Mouse (Mus musculus): ENCODE results near the gene Txnrd2. TPM values are rescaled to one million over a fixed set of nuclear protein-coding genes. Genes with fewer than 3 reads are reported as not detected.

Gene Txnrd2
- total and polyA plus RNA-seq, 3 experiments, result 14.6 to 24.1 (median 22.0) TPM

- dilution Hi-C loops (cut with MboI; ENCODE audit: extremely low pct_ligation_motif_present, extremely low pct_unique_long_range_greater_than_20kb, low sequenced_read_pairs) (no loop called here), in situ Hi-C loops (cut with MboI; ENCODE audit: low pct_ligation_motif_present, low pct_unique_long_range_greater_than_20kb, low sequenced_read_pairs) (no loop called here)
- Histone ChIP-seq H3K9me3 (replicated peaks; ENCODE audit: low read length) (no peaks in the 10 kb centered on the region), H3K79me2 (replicated peaks; ENCODE audit: control insufficient read depth, extremely low read depth, insufficient read depth, poor library complexity, severe bottlenecking) (no peaks in the 10 kb centered on the region), H3K9ac (ENCODE audit: insufficient read depth, low read depth) (no peak overlapping the region), H3K27ac (ENCODE audit: insufficient read depth, low read depth) (no peak overlapping the region), H3K4me3 (replicated peaks in 1 of 3; ENCODE audit: low read depth in 2 of 3, low read length in 2 of 3, poor library complexity in 1 of 3) (no peak overlapping the region), H3K36me3 (replicated peaks in 1 of 2; ENCODE audit: control insufficient read depth in 1 of 2, insufficient read depth in 1 of 2, low read length in 1 of 2) (no peaks in the 10 kb centered on the region), H3K4me2 (ENCODE audit: insufficient read depth, low read depth, poor library complexity, severe bottlenecking) (no peak overlapping the region), H3K4me1 (ENCODE audit: control insufficient read depth in 1 of 2, insufficient read depth in 2 of 2) (peaks cover 8 to 14% of the 10 kb centered on the region in 2 experiments), H3K27me3 (replicated peaks) (no peaks in the 10 kb centered on the region)
- DNase-seq (ENCODE audit: extremely low read depth), result peak; percentile 40
- TF ChIP-seq TBP (conservative IDR thresholded peaks at IDR 0.05; ENCODE audit: low read depth, low read length) (no peak), PAX5 (IDR thresholded peaks at IDR 0.05; ENCODE audit: low read length) (no peak), USF1 (IDR thresholded peaks at IDR 0.05; ENCODE audit: low read depth, low read length) (peak; percentile 74), EP300 (IDR thresholded peaks at IDR 0.05; ENCODE audit: low read length) (peak; percentile 30; the same call in 1 of the 2 replicates), USF2 (conservative IDR thresholded peaks at IDR 0.05; ENCODE audit: low read depth, low read length) (peak; percentile 40), TCF12 (IDR thresholded peaks at IDR 0.05; ENCODE audit: low read depth, low read length) (no peak), SMC3 (IDR thresholded peaks at IDR 0.05; ENCODE audit: low read depth, low read length) (no peak), BHLHE40 (IDR thresholded peaks at IDR 0.05; ENCODE audit: low read depth, low read length) (peak; percentile 27; the same call in 1 of the 2 replicates)
These were observed 49.0 kb upstream of the Txnrd2 start for GRCm38 (mm10) chr16:18377203-18377602.

GRCm38 (mm10) chr16:18378489-18378888 lies 47.7 kb upstream of the Txnrd2 start:
- Histone ChIP-seq H3K36me3 (replicated peaks in 1 of 2; ENCODE audit: control insufficient read depth in 1 of 2, insufficient read depth in 1 of 2, low read length in 1 of 2) (no peaks in the 10 kb centered on the region), H3K9ac (ENCODE audit: insufficient read depth, low read depth) (no peak overlapping the region), H3K27me3 (replicated peaks) (no peaks in the 10 kb centered on the region), H3K4me2 (ENCODE audit: insufficient read depth, low read depth, poor library complexity, severe bottlenecking) (no peak overlapping the region), H3K9me3 (replicated peaks; ENCODE audit: low read length) (no peaks in the 10 kb centered on the region), H3K4me1 (ENCODE audit: control insufficient read depth in 1 of 2, insufficient read depth in 2 of 2) (peaks cover 8 to 14% of the 10 kb centered on the region in 2 experiments), H3K27ac (ENCODE audit: insufficient read depth, low read depth) (no peak overlapping the region), H3K79me2 (replicated peaks; ENCODE audit: control insufficient read depth, extremely low read depth, insufficient read depth, poor library complexity, severe bottlenecking) (no peaks in the 10 kb centered on the region), H3K4me3 (replicated peaks in 1 of 3; ENCODE audit: low read depth in 2 of 3, low read length in 2 of 3, poor library complexity in 1 of 3) (no peak overlapping the region)
- TF ChIP-seq MXI1 (IDR thresholded peaks at IDR 0.05; ENCODE audit: low read depth, low read length), result no peak
- no peak for TF ChIP-seq MAZ (IDR thresholded peaks at IDR 0.05; ENCODE audit: low read depth, low read length)
- TF ChIP-seq UBTF (IDR thresholded peaks at IDR 0.05; ENCODE audit: low read depth, low read length), result no peak
- TF ChIP-seq ZNF384 (IDR thresholded peaks at IDR 0.05; ENCODE audit: low read depth, low read length), result no peak
- no peak for TF ChIP-seq CHD2 (IDR thresholded peaks at IDR 0.05; ENCODE audit: low read length)
- no peak for TF ChIP-seq BHLHE40 (IDR thresholded peaks at IDR 0.05; ENCODE audit: low read depth, low read length)
- no peak for TF ChIP-seq PAX5 (IDR thresholded peaks at IDR 0.05; ENCODE audit: low read length)
- no peak for TF ChIP-seq MAX (IDR thresholded peaks at IDR 0.05; ENCODE audit: low read length)
- TF ChIP-seq JUN (IDR thresholded peaks at IDR 0.05; ENCODE audit: insufficient read depth, low read depth, low read length), result no peak
- TF ChIP-seq MEF2A (IDR thresholded peaks at IDR 0.05; ENCODE audit: borderline replicate concordance, low read depth, low read length), result no peak
- no peak for TF ChIP-seq RCOR1 (conservative IDR thresholded peaks at IDR 0.05; ENCODE audit: low read depth, low read length)
- no peak for TF ChIP-seq ZKSCAN1 (IDR thresholded peaks at IDR 0.05; ENCODE audit: borderline replicate concordance, low read depth, low read length)
- no peak for TF ChIP-seq ZMIZ1 (IDR thresholded peaks at IDR 0.05; ENCODE audit: low read depth, low read length)
- no peak for TF ChIP-seq GABPA (IDR thresholded peaks at IDR 0.05; ENCODE audit: insufficient replicate concordance, low read depth, low read length)
- TF ChIP-seq ZC3H11A (IDR thresholded peaks at IDR 0.05; ENCODE audit: low read depth, low read length), result no peak
- no peak for TF ChIP-seq TCF12 (IDR thresholded peaks at IDR 0.05; ENCODE audit: low read depth, low read length)
- in situ Hi-C loops (cut with MboI; ENCODE audit: low pct_ligation_motif_present, low pct_unique_long_range_greater_than_20kb, low sequenced_read_pairs) (no loop called here), dilution Hi-C loops (cut with MboI; ENCODE audit: extremely low pct_ligation_motif_present, extremely low pct_unique_long_range_greater_than_20kb, low sequenced_read_pairs) (no loop called here)
- DNase-seq (ENCODE audit: extremely low read depth), result no peak
